Mouse (Mus musculus): ENCODE measurements around the gene Hras. TPM values are rescaled to one million over a fixed set of nuclear protein-coding genes. Genes with fewer than 3 reads are reported as not detected.

Gene Hras
- polyA plus RNA-seq, 1 experiment from 2014 or later, result 127 TPM

- Histone ChIP-seq H3K9ac (replicated peaks) (no peak overlapping the region), H3K4me2 (replicated peaks) (no peak overlapping the region), H3K9me3 (no peaks in the 10 kb centered on the region), H3K4me3 (no peak overlapping the region), H3K36me3 (no peaks in the 10 kb centered on the region; the same call in 1 of the 2 replicates), H3K27ac (replicated peaks) (no peak overlapping the region), H3K4me1 (peaks cover 30% of the 10 kb centered on the region), H3K27me3 (no peaks in the 10 kb centered on the region)
- no peak for ATAC-seq (replicated peaks)
- WGBS, result 77% methylated on average over 1 of the region's 1 CpGs
Observed at GRCm38 (mm10) chr7:141220377-141220776, 26.6 kb upstream of the Hras start.

DNA sequence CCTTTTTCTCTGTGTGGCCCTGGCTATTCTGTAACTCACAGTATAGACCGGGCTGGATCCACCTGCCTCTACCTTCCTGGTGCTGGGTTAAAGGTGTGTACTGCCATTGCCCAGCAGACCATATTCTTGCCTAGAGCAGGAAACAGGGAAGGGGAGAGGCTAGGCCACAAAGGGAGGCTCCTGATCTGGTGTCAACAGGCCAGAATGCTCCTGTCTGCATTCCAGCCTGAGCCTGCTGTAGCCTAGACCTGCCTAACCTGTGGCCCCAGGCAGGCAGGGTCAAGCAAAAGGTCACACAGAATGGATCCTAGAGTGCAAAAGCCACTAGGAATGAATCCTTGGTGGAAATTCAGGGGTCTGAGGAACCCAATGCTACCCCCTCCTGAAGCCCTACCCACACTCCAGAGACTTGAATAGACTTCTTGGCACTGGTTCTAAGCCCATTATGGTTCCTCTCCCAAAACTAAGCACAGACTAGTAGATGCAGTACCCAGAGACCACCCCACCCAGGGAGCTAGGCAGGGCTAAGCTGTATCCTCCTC is 25.8 kb upstream of the Hras start:
- WGBS, result 100% methylated on average over 1 of the region's 1 CpGs
- H3K4me2 ChIP-seq (replicated peaks), result no peak overlapping the region

GRCm38 (mm10) chr7:141218557-141219133 is 24.8 kb upstream of the Hras start:
- Histone ChIP-seq H3K4me3 (no peak overlapping the region), H3K36me3 (no peaks in the 10 kb centered on the region; the same call in 1 of the 2 replicates), H3K27ac (replicated peaks) (no peak overlapping the region), H3K4me2 (replicated peaks) (no peak overlapping the region), H3K9me3 (no peaks in the 10 kb centered on the region), H3K27me3 (no peaks in the 10 kb centered on the region), H3K4me1 (peaks cover 37% of the 10 kb centered on the region), H3K9ac (replicated peaks) (no peak overlapping the region)
- WGBS, result 90% methylated on average over 5 of the region's 5 CpGs
- ATAC-seq (replicated peaks), result no peak

More for the DNA sequence above, 25.8 kb upstream of the Hras start:
- peaks cover 37% of the 10 kb centered on the region for H3K4me1 ChIP-seq
- H3K36me3 ChIP-seq, result no peaks in the 10 kb centered on the region; the same call in 1 of the 2 replicates
- no peak for ATAC-seq (replicated peaks)
- no peaks in the 10 kb centered on the region for H3K27me3 ChIP-seq
- no peak overlapping the region for H3K9ac ChIP-seq (replicated peaks)
- H3K9me3 ChIP-seq, result no peaks in the 10 kb centered on the region
- no peak overlapping the region for H3K4me3 ChIP-seq
- no peak overlapping the region for H3K27ac ChIP-seq (replicated peaks)

GRCm38 (mm10) chr7:141218141-141218540 is 24.3 kb upstream of the Hras start:
- 81% methylated on average over 3 of the region's 3 CpGs for WGBS
- Histone ChIP-seq H3K4me3 (no peak overlapping the region), H3K27me3 (no peaks in the 10 kb centered on the region), H3K9ac (replicated peaks) (no peak overlapping the region), H3K27ac (replicated peaks) (no peak overlapping the region), H3K4me1 (peaks cover 37% of the 10 kb centered on the region), H3K36me3 (no peaks in the 10 kb centered on the region; the same call in 1 of the 2 replicates), H3K4me2 (replicated peaks) (no peak overlapping the region), H3K9me3 (no peaks in the 10 kb centered on the region)
- ATAC-seq (replicated peaks), result no peak

DNA sequence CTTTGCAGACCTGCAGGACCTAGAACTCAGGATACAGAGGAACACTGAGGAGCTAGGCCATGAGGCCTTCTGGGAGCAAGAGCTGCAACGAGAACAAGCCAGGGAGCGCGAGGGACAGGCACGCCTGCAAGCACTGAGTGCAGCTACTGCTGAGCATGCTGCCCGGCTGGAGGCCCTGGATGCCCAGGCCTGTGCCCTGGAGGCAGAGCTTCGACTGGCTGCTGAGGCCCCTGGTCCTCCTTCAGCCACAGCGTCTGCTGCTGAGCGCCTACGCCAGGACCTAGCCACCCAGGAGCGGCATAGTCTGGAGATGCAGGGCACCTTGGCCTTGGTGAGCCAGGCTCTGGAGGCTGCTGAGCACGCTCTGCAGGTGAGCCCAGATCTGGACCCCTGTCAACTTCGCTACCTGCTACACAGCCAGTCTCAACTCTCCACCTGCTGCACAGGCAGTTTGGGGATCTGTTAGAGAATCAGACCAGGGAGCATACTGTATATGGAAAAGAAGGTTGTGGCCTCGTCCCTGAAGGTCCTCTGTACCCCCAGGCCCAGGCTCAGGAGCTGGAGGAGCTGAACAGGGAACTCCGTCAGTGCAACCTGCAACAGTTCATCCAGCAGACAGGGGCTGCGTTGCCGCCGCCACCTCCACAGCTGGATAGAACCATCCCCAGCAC is 23.7 kb upstream of the Hras start:
- ATAC-seq (replicated peaks), result no peak
- Histone ChIP-seq H3K27ac (replicated peaks) (no peak overlapping the region), H3K4me1 (peaks cover 35% of the 10 kb centered on the region), H3K4me2 (replicated peaks) (no peak overlapping the region), H3K27me3 (no peaks in the 10 kb centered on the region), H3K9me3 (no peaks in the 10 kb centered on the region), H3K9ac (replicated peaks) (no peak overlapping the region), H3K36me3 (no peaks in the 10 kb centered on the region; the same call in 1 of the 2 replicates), H3K4me3 (no peak overlapping the region)
- 93% methylated on average over 17 of the region's 17 CpGs for WGBS

DNA sequence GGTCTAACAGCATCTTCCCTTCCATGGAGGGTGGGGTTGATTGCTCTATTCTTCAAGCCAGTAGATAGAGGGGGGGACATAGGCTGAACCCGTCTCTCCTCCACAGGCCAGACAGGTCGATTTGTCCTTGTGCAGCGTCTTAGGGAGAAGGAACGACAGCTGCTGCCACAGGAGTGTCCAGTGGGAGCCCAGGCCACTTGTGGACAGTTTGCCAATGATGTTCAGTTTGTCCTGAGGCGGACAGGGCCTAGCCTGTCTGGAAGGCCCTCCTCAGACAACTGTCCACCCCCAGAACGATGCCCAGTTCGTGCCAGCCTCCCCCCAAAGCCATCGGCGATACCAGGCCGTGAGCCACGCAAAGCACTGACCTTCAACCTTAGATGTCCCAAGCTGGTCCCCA is 23.1 kb upstream of the Hras start:
- 88% methylated on average over 11 of the region's 11 CpGs for WGBS
- Histone ChIP-seq H3K4me2 (replicated peaks) (peak overlapping the region; percentile 97; the same call in 1 of the 2 replicates), H3K4me3 (peak overlapping the region; percentile 87; the same call in 1 of the 2 replicates), H3K27me3 (no peaks in the 10 kb centered on the region), H3K9ac (replicated peaks) (0 out of 2 replicates have a peak overlapping the region, but pooled peaks have one; percentile 68), H3K36me3 (no peaks in the 10 kb centered on the region; the same call in 1 of the 2 replicates), H3K4me1 (peaks cover 30% of the 10 kb centered on the region), H3K27ac (replicated peaks) (no peak overlapping the region), H3K9me3 (no peaks in the 10 kb centered on the region)
- ATAC-seq (replicated peaks), result no peak

GRCm38 (mm10) chr7:141215880-141216733 is 22.3 kb upstream of the Hras start:
- Histone ChIP-seq H3K27ac (replicated peaks) (peak overlapping the region; percentile 72), H3K27me3 (no peaks in the 10 kb centered on the region), H3K4me2 (replicated peaks) (peak overlapping the region; percentile 97), H3K4me3 (peak overlapping the region; percentile 87), H3K4me1 (peaks cover 24% of the 10 kb centered on the region), H3K9ac (replicated peaks) (peak overlapping the region; percentile 68), H3K36me3 (no peaks in the 10 kb centered on the region; the same call in 1 of the 2 replicates), H3K9me3 (no peaks in the 10 kb centered on the region)
- peak; percentile 69 for ATAC-seq (replicated peaks)
- WGBS, result under 1% methylated on average over 42 of the region's 42 CpGs

DNA sequence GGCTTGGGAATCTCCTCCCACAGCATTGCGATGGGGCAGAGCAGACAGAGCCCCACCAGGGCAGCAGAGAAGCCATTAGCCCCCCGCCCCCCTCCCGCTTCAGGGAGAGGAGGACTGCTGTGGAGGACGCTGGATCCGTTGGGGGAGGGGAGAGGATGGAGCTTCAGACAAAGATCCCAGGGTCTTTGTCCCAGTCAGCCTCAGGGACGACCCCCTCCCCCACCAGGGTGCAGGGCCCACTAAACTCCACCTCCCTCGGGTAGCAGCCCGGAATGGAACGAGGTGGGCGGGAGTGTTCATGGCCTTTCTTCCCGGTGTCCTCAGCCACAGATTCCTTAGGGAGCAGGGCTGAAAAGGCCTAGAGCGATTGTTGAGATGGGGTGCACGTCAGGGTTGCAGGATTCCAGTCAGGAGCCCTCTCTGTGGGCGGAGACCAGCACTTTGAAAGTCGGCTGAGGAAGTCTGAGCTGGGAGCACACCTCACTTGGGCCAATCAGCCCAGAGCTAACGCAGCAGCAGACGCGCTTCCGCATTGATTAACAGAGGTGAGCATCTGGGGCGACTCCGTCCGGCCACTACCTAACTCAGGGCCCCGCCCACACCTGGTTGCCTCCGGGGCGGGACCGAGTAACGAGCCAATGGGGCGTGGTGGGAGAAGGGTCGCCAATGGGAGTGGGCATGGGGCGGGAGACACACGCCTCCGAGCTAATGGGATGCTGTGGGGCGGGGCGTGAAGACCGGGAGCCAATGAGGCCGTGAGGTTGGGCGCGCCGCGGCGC is 21.5 kb upstream of the Hras start, which contains the start of gene Rassf7:
TSS of gene Rassf7 (plus strand) at position 760 of the 779 bp plus-strand sequence.
- Histone ChIP-seq H3K9me3 (no peaks in the 10 kb centered on the region), H3K36me3 (no peaks in the 10 kb centered on the region; the same call in 1 of the 2 replicates), H3K4me3 (peak within 1 kb of the TSS; percentile 87), H3K4me2 (replicated peaks) (peak within 1 kb of the TSS; percentile 97), H3K27ac (replicated peaks) (peak within 1 kb of the TSS; percentile 72), H3K9ac (replicated peaks) (peak within 1 kb of the TSS; percentile 68), H3K4me1 (peaks cover 19% of the 10 kb centered on the region), H3K27me3 (no peaks in the 10 kb centered on the region)
- WGBS, result under 1% methylated on average over 41 of the region's 41 CpGs
- peak; percentile 96 for ATAC-seq (replicated peaks)

GRCm38 (mm10) chr7:141214310-141214709 is 20.5 kb upstream of the Hras start:
- Histone ChIP-seq H3K36me3 (no peaks in the 10 kb centered on the region; the same call in 1 of the 2 replicates), H3K27me3 (no peaks in the 10 kb centered on the region), H3K4me1 (peaks cover 19% of the 10 kb centered on the region), H3K9ac (replicated peaks) (no peak overlapping the region), H3K27ac (replicated peaks) (no peak overlapping the region; the same call in 1 of the 2 replicates), H3K4me2 (replicated peaks) (no peak overlapping the region), H3K4me3 (no peak overlapping the region), H3K9me3 (no peaks in the 10 kb centered on the region)
- ATAC-seq (replicated peaks), result no peak
- 66% methylated on average over 3 of the region's 3 CpGs for WGBS

GRCm38 (mm10) chr7:141213605-141214235 is 19.9 kb upstream of the Hras start, which contains the start of gene Lmntd2:
TSS of gene Lmntd2 (minus strand) at chr7:141214080.
- Histone ChIP-seq H3K4me2 (replicated peaks) (peak within 1 kb of the TSS; percentile 97), H3K27me3 (no peaks in the 10 kb centered on the region), H3K36me3 (no peaks in the 10 kb centered on the region; the same call in 1 of the 2 replicates), H3K9ac (replicated peaks) (peak within 1 kb of the TSS; percentile 68), H3K27ac (replicated peaks) (peak within 1 kb of the TSS; percentile 72), H3K4me3 (peak within 1 kb of the TSS; percentile 87), H3K4me1 (peaks cover 19% of the 10 kb centered on the region), H3K9me3 (no peaks in the 10 kb centered on the region)
- 96% methylated on average over 11 of the region's 11 CpGs for WGBS
- no peak for ATAC-seq (replicated peaks)
